Mouse (Mus musculus) embryonic facial prominence, embryonic 12.5 days (tissue): Measurements from ENCODE around the gene Klf7. TPM values are rescaled to one million over a fixed set of nuclear protein-coding genes. Genes with fewer than 3 reads are reported as not detected.

Experiments used
- ATAC-seq: fragments of 200-750 bp; cut with Nextera tagmentation; 2 replicates; pipeline ENCODE4 v1.8.0; 2017; ENCODE audit not compliant: insufficient number of reproducible peaks, insufficient read depth, low FRiP score, low TSS enrichment
- H3K27ac ChIP-seq: fragments of 300-500 bp; sonication (generic); 2 replicates; pipeline ENCODE4 v1.5.1; 2016; ENCODE audit warnings: mild to moderate bottlenecking
- H3K27me3 ChIP-seq: fragments of 300-500 bp; sonication (generic); 2 replicates; pipeline ENCODE4 v1.6.1; 2016; ENCODE audit warnings: mild to moderate bottlenecking, moderate library complexity
- H3K36me3 ChIP-seq: fragments of 300-500 bp; sonication (generic); 2 replicates; pipeline ENCODE4 v1.6.1; 2016; ENCODE audit warnings: mild to moderate bottlenecking
- H3K4me1 ChIP-seq: fragments of 300-500 bp; sonication (generic); 2 replicates; pipeline ENCODE4 v1.6.1; 2016
- H3K4me2 ChIP-seq: fragments of 300-500 bp; sonication (generic); replicated peaks from 2 replicates; pipeline ENCODE4 v1.6.1; 2016; ENCODE audit warnings: mild to moderate bottlenecking, moderate library complexity
- H3K4me3 ChIP-seq: fragments of 300-500 bp; sonication (generic); 2 replicates; pipeline ENCODE4 v1.5.1; 2016; ENCODE audit warnings: mild to moderate bottlenecking
- H3K9ac ChIP-seq: fragments of 300-500 bp; sonication (generic); 2 replicates; pipeline ENCODE4 v1.6.1; 2016; ENCODE audit warnings: mild to moderate bottlenecking, moderate library complexity
- H3K9me3 ChIP-seq: fragments of 300-500 bp; sonication (generic); 2 replicates; pipeline ENCODE4 v1.6.1; 2016; ENCODE audit warnings: mild to moderate bottlenecking, moderate library complexity
- WGBS: fragments of 180-500 bp; shearing (Covaris S2); methylation state at CpG from one replicate; pipeline ENCODE4 v1.1.7; 2016; 5-methylcytosine and 5-hydroxymethylcytosine counted together
- polyA plus RNA-seq: library from polyadenylated mRNA; unstranded; fragments of >200 nt; fragmentation: Nextera tagmentation; extraction: Ambion mirVana; gene quantifications from 2 replicates; pipeline ENCODE4 v1.2.1, GENCODE M21; 2016

Klf7 gene
- polyA plus RNA-seq, 1 experiment from 2014 or later, result 23.3 TPM

DNA sequence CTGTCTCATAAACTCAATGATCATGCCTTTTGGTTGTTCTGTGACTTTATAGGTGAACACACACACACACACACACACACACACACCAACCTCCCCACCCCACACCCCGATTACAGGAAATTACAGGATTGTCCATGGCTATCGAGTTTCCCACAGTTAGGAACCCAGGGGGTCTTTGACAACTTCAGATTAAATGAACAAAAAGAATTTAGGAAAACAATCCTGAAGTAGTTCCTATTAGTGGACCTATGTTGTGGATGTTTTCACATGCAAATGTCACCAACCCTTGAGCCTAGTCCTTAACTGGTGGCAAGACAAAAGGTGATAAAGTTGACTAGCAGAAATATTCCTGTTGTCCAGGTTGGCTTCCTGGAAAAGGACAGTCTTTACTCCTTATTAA, 113.1 kb downstream of the Klf7 start:
- no peaks in the 10 kb centered on the region for H3K36me3 ChIP-seq
- H3K27ac ChIP-seq, result no peak overlapping the region
- H3K4me3 ChIP-seq, result no peak overlapping the region
- no peaks in the 10 kb centered on the region for H3K4me1 ChIP-seq
- H3K27me3 ChIP-seq, result no peaks in the 10 kb centered on the region
- no peak overlapping the region for H3K4me2 ChIP-seq
- 11% methylated on average over 2 of the region's 2 CpGs for WGBS
- H3K9me3 ChIP-seq, result no peaks in the 10 kb centered on the region
- H3K9ac ChIP-seq, result no peak overlapping the region
- no peak for ATAC-seq

DNA sequence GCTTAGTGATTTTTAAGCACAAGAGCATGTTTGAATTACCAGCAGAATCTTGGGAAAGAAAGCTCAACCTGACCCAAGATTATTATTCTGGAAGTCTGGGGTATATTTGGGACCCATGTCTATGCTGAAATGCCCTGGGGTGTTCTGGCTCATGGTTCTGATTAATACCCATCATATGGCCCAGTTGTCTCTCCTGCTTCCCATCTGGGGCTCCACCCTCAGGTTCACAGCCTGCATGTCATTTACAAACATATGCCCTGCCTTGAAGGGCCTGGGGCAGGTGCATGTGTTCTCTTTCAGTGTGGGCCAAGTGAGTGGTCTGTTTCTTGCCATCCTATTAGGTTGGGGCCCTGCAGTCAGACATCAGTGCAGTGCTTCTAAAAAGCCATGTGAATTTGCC, 114.1 kb downstream of the Klf7 start:
- Histone ChIP-seq H3K4me1 (no peaks in the 10 kb centered on the region), H3K27me3 (no peaks in the 10 kb centered on the region), H3K9ac (no peak overlapping the region), H3K4me3 (no peak overlapping the region), H3K36me3 (no peaks in the 10 kb centered on the region), H3K4me2 (no peak overlapping the region), H3K27ac (no peak overlapping the region), H3K9me3 (no peaks in the 10 kb centered on the region)
- ATAC-seq, result no peak

DNA sequence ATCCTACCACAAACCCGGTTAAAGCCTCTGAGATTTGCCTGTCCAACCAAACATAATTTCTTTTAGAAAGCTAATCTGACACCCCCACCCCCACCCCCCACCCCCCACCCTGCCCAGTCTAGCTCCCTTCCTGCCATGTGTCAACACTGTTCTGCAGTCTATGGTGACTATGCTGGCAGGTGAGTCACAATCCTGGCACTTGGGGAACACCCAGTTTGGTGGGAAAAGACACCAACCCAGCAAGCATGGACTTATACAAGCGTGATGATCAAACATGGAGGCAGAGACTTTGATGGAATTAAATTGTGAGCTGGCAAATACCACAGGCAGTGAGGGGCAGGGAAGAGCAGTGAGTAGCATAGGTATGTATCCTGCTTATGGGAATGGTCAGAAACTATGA, 116.9 kb downstream of the Klf7 start:
- H3K9ac ChIP-seq, result no peak overlapping the region
- H3K36me3 ChIP-seq, result no peaks in the 10 kb centered on the region
- H3K4me2 ChIP-seq, result no peak overlapping the region
- no peak overlapping the region for H3K27ac ChIP-seq
- H3K27me3 ChIP-seq, result no peaks in the 10 kb centered on the region
- ATAC-seq, result no peak
- 79% methylated on average over 2 of the region's 2 CpGs for WGBS
- H3K4me1 ChIP-seq, result no peaks in the 10 kb centered on the region
- no peak overlapping the region for H3K4me3 ChIP-seq
- H3K9me3 ChIP-seq, result no peaks in the 10 kb centered on the region

DNA sequence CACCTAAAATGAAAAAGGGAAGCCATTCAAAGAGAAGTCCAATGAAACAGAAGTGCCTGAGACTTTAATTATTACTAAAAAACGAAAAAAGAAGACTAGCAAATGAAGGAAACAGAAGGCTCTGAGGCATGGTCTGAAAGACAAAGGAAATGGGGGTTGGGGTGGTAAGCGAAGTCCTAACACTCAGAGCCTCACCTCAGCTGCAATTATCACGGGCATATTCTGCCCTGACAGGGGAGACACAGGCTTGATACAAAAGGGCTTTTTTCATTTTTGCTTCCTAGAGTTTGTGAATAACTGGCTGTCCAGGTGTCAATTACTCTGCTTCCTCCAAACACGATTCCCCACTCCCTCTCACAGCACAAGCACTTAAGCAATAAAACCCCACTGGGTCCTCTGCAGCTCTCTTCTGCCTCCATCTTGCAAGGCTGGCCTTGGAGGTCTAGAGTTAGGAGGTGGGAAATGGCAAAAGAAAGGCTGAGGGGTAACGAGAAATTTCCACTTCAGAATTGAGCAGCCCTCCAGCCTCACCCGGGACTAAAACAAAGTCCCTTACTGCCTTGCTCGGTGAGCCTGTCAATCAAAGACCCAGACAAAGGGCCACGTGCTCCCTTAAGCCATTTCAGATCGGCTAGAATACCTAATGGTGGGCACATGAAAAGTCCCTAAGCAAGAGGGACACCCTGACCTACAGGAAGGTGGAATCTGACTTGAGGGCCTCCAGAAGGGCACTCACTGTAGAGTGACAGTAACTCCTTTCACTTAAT, 118.4 kb downstream of the Klf7 start:
- Histone ChIP-seq H3K36me3 (no peaks in the 10 kb centered on the region), H3K4me1 (no peaks in the 10 kb centered on the region), H3K27me3 (no peaks in the 10 kb centered on the region), H3K9me3 (no peaks in the 10 kb centered on the region), H3K27ac (no peak overlapping the region), H3K4me3 (no peak overlapping the region), H3K4me2 (no peak overlapping the region), H3K9ac (no peak overlapping the region)
- no peak for ATAC-seq
- WGBS, result 35% methylated on average over 9 of the region's 9 CpGs

DNA sequence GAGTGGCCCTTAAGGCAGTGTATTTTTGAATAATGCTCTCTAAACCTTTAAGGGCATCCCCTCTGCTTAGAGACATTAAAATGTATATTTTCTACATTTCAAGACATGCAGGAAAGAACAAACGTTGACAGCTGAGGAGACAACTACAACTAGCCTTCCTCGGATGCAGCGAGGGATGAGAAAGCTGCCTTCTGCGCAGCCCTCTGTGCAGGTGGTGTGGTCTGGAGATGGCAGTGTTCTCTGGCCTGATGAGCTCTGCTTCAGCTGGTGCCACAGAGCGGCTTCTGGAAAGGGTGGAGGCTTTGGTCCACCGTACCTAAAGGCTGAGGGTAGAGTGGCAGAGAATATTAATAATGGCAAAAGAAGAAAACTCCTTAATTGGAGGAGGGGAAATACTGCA, 120.0 kb downstream of the Klf7 start:
- Histone ChIP-seq H3K4me3 (no peak overlapping the region), H3K36me3 (no peaks in the 10 kb centered on the region), H3K9me3 (no peaks in the 10 kb centered on the region), H3K27ac (no peak overlapping the region), H3K4me1 (no peaks in the 10 kb centered on the region), H3K9ac (no peak overlapping the region), H3K27me3 (no peaks in the 10 kb centered on the region), H3K4me2 (no peak overlapping the region)
- ATAC-seq, result no peak
- WGBS, result 87% methylated on average over 6 of the region's 6 CpGs

DNA sequence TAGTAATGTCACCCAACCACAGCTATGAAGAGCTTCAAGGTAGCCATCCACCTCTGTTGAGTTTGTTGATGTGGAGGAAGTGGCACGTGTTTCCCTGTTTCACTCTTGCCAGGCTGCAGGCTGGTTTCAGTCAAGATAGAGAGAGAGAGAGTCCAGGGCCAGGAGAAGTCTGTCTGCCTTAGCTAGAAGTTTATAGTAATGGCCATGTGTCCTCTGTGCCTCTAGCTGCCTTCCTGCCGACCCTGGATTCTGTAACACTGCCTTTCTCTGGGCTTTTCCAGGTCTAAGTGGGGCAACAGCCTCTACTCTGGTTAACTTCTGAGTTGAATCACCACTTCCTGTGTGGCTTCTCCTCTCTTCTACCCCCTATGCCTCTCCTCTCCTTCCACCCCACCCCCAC, 121.5 kb downstream of the Klf7 start:
- ATAC-seq, result no peak
- Histone ChIP-seq H3K36me3 (no peaks in the 10 kb centered on the region), H3K4me3 (no peak overlapping the region), H3K4me2 (no peak overlapping the region), H3K4me1 (0 out of 2 replicates have a peak, but pooled peaks cover 4% of the 10 kb centered on the region), H3K27me3 (no peaks in the 10 kb centered on the region), H3K9ac (no peak overlapping the region), H3K27ac (no peak overlapping the region), H3K9me3 (no peaks in the 10 kb centered on the region)
- 86% methylated on average over 2 of the region's 2 CpGs for WGBS

DNA sequence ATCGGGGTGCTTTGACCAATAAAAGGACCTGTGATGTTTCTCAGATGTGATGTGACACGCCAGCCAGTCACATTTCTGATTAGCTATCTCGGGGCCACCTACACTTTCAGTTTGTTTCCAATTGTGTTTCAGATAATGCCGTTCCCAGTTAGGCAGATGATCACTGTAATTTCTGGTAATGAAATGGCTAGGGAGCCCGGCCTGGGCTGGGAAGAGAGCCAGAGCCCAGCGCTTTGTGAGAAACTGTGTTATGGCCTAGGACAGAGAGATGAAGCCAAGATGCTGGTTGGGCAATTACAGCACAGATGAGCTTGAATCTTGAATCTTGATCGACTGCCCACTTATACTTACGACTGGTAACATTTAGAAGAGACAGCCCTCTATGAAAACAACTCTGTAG, 122.6 kb downstream of the Klf7 start:
- peaks cover 9% of the 10 kb centered on the region for H3K4me1 ChIP-seq
- no peaks in the 10 kb centered on the region for H3K27me3 ChIP-seq
- WGBS, result 89% methylated on average over 8 of the region's 8 CpGs

DNA sequence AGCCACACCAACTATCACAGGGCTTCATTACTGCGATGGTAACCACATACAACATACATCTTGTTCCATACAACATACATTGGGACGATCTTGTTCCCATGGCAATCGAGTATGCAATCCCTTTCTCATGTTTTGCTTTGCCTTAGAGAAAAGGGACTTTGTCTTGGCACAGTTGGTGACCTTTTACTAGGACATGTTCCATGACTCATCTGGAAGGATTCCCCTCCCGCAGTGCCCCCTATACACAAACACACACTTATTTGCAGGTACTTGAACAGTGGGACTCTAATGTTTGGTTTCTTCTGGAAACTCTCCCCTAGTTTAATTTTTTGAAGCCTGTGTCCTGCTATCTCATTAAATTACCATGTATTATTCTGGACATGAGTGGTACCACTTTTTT, 123.2 kb downstream of the Klf7 start:
- no peak overlapping the region for H3K4me3 ChIP-seq
- WGBS, result 86% methylated on average over 4 of the region's 4 CpGs
- peaks cover 14% of the 10 kb centered on the region for H3K4me1 ChIP-seq
- no peaks in the 10 kb centered on the region for H3K9me3 ChIP-seq
- H3K4me2 ChIP-seq, result no peak overlapping the region
- no peak overlapping the region for H3K27ac ChIP-seq
- no peak for ATAC-seq
- H3K9ac ChIP-seq, result no peak overlapping the region
- no peaks in the 10 kb centered on the region for H3K27me3 ChIP-seq
- no peaks in the 10 kb centered on the region for H3K36me3 ChIP-seq

More for the DNA sequence above, 122.6 kb downstream of the Klf7 start:
- no peak for ATAC-seq
- H3K4me3 ChIP-seq, result no peak overlapping the region
- H3K27ac ChIP-seq, result no peak overlapping the region
- no peaks in the 10 kb centered on the region for H3K36me3 ChIP-seq
- H3K9ac ChIP-seq, result no peak overlapping the region
- H3K9me3 ChIP-seq, result no peaks in the 10 kb centered on the region
- H3K4me2 ChIP-seq, result no peak overlapping the region

DNA sequence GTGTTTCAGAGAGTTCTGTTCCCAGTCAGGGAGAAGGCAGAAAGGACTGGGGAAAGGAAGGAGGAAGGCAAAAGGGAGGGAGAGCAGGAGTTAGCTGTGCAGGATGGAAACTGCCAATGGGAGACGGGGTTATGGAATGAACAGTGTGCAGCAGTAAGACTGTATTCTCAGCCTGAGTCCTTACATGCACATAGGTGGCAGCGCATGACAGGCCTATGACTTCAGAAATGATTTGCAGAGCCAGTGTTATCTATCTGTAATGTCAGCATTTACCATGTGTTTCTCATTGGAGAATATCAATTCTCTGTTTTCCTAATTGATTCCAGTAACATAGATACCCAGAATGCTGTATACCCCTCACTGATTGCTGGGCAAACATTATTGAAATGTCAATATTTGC, 123.9 kb downstream of the Klf7 start:
- no peak for ATAC-seq
- H3K36me3 ChIP-seq, result no peaks in the 10 kb centered on the region
- no peaks in the 10 kb centered on the region for H3K9me3 ChIP-seq
- H3K9ac ChIP-seq, result no peak overlapping the region
- H3K4me1 ChIP-seq, result peaks cover 14% of the 10 kb centered on the region
- no peak overlapping the region for H3K4me2 ChIP-seq
- H3K27me3 ChIP-seq, result no peaks in the 10 kb centered on the region
- 50% methylated on average over 2 of the region's 2 CpGs for WGBS
- no peak overlapping the region for H3K4me3 ChIP-seq
- no peak overlapping the region for H3K27ac ChIP-seq

- Histone ChIP-seq H3K4me1 (peaks cover 14% of the 10 kb centered on the region), H3K36me3 (no peaks in the 10 kb centered on the region), H3K9ac (no peak overlapping the region), H3K4me3 (no peak overlapping the region), H3K9me3 (no peaks in the 10 kb centered on the region), H3K4me2 (no peak overlapping the region), H3K27ac (no peak overlapping the region), H3K27me3 (no peaks in the 10 kb centered on the region)
- ATAC-seq, result no peak
- WGBS, result 30% methylated on average over 4 of the region's 4 CpGs
These were observed 126.3 kb downstream of the Klf7 start for GRCm38 (mm10) chr1:63995828-63996227.

GRCm38 (mm10) chr1:63995137-63995492, 127.0 kb downstream of the Klf7 start:
- no peak overlapping the region for H3K27ac ChIP-seq
- H3K36me3 ChIP-seq, result no peaks in the 10 kb centered on the region
- whole genome bisulfite sequencing, result 63% methylated on average over 5 of the region's 5 CpGs
- H3K4me2 ChIP-seq, result no peak overlapping the region
- no peak overlapping the region for H3K9ac ChIP-seq
- no peak overlapping the region for H3K4me3 ChIP-seq
- no peak for ATAC-seq
- no peaks in the 10 kb centered on the region for H3K27me3 ChIP-seq
- peaks cover 14% of the 10 kb centered on the region for H3K4me1 ChIP-seq
- no peaks in the 10 kb centered on the region for H3K9me3 ChIP-seq

DNA sequence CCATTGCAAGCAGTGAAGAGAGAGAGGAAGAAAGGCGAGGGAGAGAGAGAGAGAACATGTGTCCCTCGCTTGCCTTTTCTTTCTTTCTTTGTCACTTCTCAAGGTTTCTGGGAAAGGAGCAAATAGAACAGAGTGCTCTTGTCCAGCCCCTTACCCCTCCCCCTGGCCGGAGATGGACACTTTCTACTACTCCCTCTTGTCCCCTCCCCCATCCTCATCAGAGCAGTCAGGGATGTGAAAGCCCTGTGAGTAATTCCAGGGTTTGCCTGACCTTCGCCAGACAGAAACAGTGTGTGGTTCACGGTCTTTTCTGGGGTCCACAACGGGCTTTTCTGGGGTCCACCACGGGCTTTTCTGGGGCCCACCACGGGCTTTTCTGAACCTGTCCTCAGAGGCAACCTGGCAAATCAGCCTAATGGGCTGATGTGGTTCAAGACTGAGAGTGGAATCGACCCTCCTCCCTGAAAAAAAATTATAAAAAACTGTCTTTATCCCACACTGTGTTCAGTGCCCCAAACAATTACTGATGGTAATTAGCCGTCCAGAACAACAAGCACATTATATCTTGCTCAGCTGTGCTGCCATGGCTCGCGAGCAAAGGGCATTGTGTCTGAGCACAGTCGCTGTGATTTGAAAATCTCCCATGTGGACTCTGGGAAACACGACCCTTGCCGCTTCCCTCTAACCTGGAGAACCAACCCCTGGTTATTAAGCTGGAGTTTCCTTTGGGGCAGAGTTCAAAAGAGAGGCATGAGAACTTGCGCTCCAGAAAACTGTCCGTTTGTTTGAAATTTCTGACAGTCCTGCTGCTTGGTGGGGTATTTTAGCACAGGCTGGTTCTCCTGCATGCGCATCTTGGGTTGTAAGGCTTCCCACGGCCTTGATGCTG, 127.6 kb downstream of the Klf7 start:
- H3K4me3 ChIP-seq, result no peak overlapping the region

More for the DNA sequence above, 127.6 kb downstream of the Klf7 start:
- Histone ChIP-seq H3K4me2 (peak overlapping the region; percentile 33), H3K4me1 (peaks cover 14% of the 10 kb centered on the region), H3K9me3 (no peaks in the 10 kb centered on the region), H3K27me3 (no peaks in the 10 kb centered on the region), H3K27ac (no peak overlapping the region), H3K9ac (no peak overlapping the region; the same call in 1 of the 2 replicates), H3K36me3 (no peaks in the 10 kb centered on the region)
- WGBS, result 10% methylated on average over 19 of the region's 19 CpGs
- peak; percentile 47; the same call in 1 of the 2 replicates for ATAC-seq
